Mouse (Mus musculus): ENCODE results near the gene Ccdc149. TPM values are rescaled to one million over a fixed set of nuclear protein-coding genes. Genes with fewer than 3 reads are reported as not detected.

The Ccdc149 gene
- polyA plus RNA-seq, 1 experiment from 2014 or later = 7.0 TPM

GRCm38 (mm10) chr5:52366661-52367060 lies 104.7 kb downstream of the Ccdc149 start:
- Histone ChIP-seq H3K9ac (no peak overlapping the region), H3K36me3 (ENCODE audit: poor library complexity, severe bottlenecking) (no peaks in the 10 kb centered on the region), H3K27ac (no peak overlapping the region), H3K27me3 (no peaks in the 10 kb centered on the region), H3K9me3 (replicated peaks) (no peaks in the 10 kb centered on the region), H3K4me2 (no peak overlapping the region), H3K4me3 (no peak overlapping the region), H3K4me1 (no peaks in the 10 kb centered on the region)
- no peak for ATAC-seq
- 71% methylated on average over 2 of the region's 2 CpGs for WGBS

- no peaks in the 10 kb centered on the region for H3K27me3 ChIP-seq
- ATAC-seq = no peak
- H3K4me2 ChIP-seq = no peak overlapping the region
- no peaks in the 10 kb centered on the region for H3K4me1 ChIP-seq
- no peaks in the 10 kb centered on the region for H3K9me3 ChIP-seq (replicated peaks)
- H3K27ac ChIP-seq = no peak overlapping the region
- H3K36me3 ChIP-seq (ENCODE audit: poor library complexity, severe bottlenecking) = no peaks in the 10 kb centered on the region
- no peak overlapping the region for H3K4me3 ChIP-seq
- H3K9ac ChIP-seq = no peak overlapping the region
- 97% methylated on average over 5 of the region's 5 CpGs for WGBS
These were observed 105.4 kb downstream of the Ccdc149 start for GRCm38 (mm10) chr5:52365930-52366329.

- WGBS = 86% methylated on average over 5 of the region's 5 CpGs
- H3K4me1 ChIP-seq = peaks cover 4% of the 10 kb centered on the region; the same call in 1 of the 2 replicates
- H3K4me2 ChIP-seq = no peak overlapping the region
- H3K27ac ChIP-seq = no peak overlapping the region
- H3K9me3 ChIP-seq (replicated peaks) = no peaks in the 10 kb centered on the region
- H3K9ac ChIP-seq = no peak overlapping the region
- H3K4me3 ChIP-seq = no peak overlapping the region
- H3K36me3 ChIP-seq (ENCODE audit: poor library complexity, severe bottlenecking) = no peaks in the 10 kb centered on the region
- no peaks in the 10 kb centered on the region for H3K27me3 ChIP-seq
- ATAC-seq = no peak
These were observed 106.8 kb downstream of the Ccdc149 start for GRCm38 (mm10) chr5:52364521-52364920.

GRCm38 (mm10) chr5:52363468-52364150 lies 107.7 kb downstream of the Ccdc149 start, which contains the start of gene Sod3:
Gene Sod3, plus strand, starts transcription at chr5:52363791.
- no peaks in the 10 kb centered on the region for H3K27me3 ChIP-seq
- 22% methylated on average over 11 of the region's 11 CpGs for WGBS
- no peak within 1 kb of the TSS for H3K27ac ChIP-seq
- no peak within 1 kb of the TSS for H3K9ac ChIP-seq
- H3K4me1 ChIP-seq = peaks cover 4% of the 10 kb centered on the region; the same call in 1 of the 2 replicates
- no peak within 1 kb of the TSS for H3K4me2 ChIP-seq
- no peak for ATAC-seq
- H3K4me3 ChIP-seq = no peak within 1 kb of the TSS
- H3K9me3 ChIP-seq (replicated peaks) = no peaks in the 10 kb centered on the region
- no peaks in the 10 kb centered on the region for H3K36me3 ChIP-seq (ENCODE audit: poor library complexity, severe bottlenecking)

- Histone ChIP-seq H3K27me3 (no peaks in the 10 kb centered on the region), H3K9me3 (replicated peaks) (no peaks in the 10 kb centered on the region), H3K4me3 (no peak overlapping the region), H3K4me1 (peaks cover 4% of the 10 kb centered on the region; the same call in 1 of the 2 replicates), H3K36me3 (ENCODE audit: poor library complexity, severe bottlenecking) (no peaks in the 10 kb centered on the region), H3K9ac (no peak overlapping the region), H3K4me2 (no peak overlapping the region), H3K27ac (no peak overlapping the region)
- 71% methylated on average over 6 of the region's 6 CpGs for WGBS
- no peak for ATAC-seq
These were observed 108.4 kb downstream of the Ccdc149 start for GRCm38 (mm10) chr5:52362776-52363467.

GRCm38 (mm10) chr5:52360286-52361049 lies 110.9 kb downstream of the Ccdc149 start:
- WGBS = 73% methylated on average over 21 of the region's 21 CpGs
- Histone ChIP-seq H3K4me2 (no peak overlapping the region), H3K9me3 (replicated peaks) (no peaks in the 10 kb centered on the region), H3K27ac (no peak overlapping the region), H3K27me3 (no peaks in the 10 kb centered on the region), H3K4me3 (no peak overlapping the region), H3K36me3 (ENCODE audit: poor library complexity, severe bottlenecking) (no peaks in the 10 kb centered on the region), H3K4me1 (peaks cover 4% of the 10 kb centered on the region; the same call in 1 of the 2 replicates), H3K9ac (no peak overlapping the region)
- no peak for ATAC-seq

- Histone ChIP-seq H3K27ac (no peak overlapping the region), H3K4me2 (no peak overlapping the region), H3K4me1 (peaks cover 4% of the 10 kb centered on the region; the same call in 1 of the 2 replicates), H3K36me3 (ENCODE audit: poor library complexity, severe bottlenecking) (no peaks in the 10 kb centered on the region), H3K9me3 (replicated peaks) (no peaks in the 10 kb centered on the region), H3K4me3 (no peak overlapping the region), H3K27me3 (no peaks in the 10 kb centered on the region), H3K9ac (no peak overlapping the region)
- 91% methylated on average over 6 of the region's 6 CpGs for WGBS
- no peak for ATAC-seq
These were observed 113.2 kb downstream of the Ccdc149 start for GRCm38 (mm10) chr5:52358120-52358519.

- Histone ChIP-seq H3K27me3 (no peaks in the 10 kb centered on the region), H3K4me2 (no peak overlapping the region), H3K4me3 (no peak overlapping the region), H3K36me3 (ENCODE audit: poor library complexity, severe bottlenecking) (no peaks in the 10 kb centered on the region), H3K27ac (no peak overlapping the region), H3K9ac (no peak overlapping the region), H3K4me1 (peaks cover 4% of the 10 kb centered on the region; the same call in 1 of the 2 replicates), H3K9me3 (replicated peaks) (no peaks in the 10 kb centered on the region)
- no peak for ATAC-seq
- 63% methylated on average over 9 of the region's 9 CpGs for WGBS
These were observed 114.1 kb downstream of the Ccdc149 start for GRCm38 (mm10) chr5:52357175-52357754.

GRCm38 (mm10) chr5:52355612-52356011 lies 115.7 kb downstream of the Ccdc149 start:
- Histone ChIP-seq H3K9me3 (replicated peaks) (no peaks in the 10 kb centered on the region), H3K4me3 (no peak overlapping the region), H3K4me2 (no peak overlapping the region), H3K27me3 (no peaks in the 10 kb centered on the region), H3K27ac (no peak overlapping the region), H3K9ac (no peak overlapping the region), H3K4me1 (peaks cover 4% of the 10 kb centered on the region; the same call in 1 of the 2 replicates), H3K36me3 (ENCODE audit: poor library complexity, severe bottlenecking) (no peaks in the 10 kb centered on the region)
- 90% methylated on average over 7 of the region's 7 CpGs for WGBS
- ATAC-seq = no peak

GRCm38 (mm10) chr5:52354441-52354840 lies 116.9 kb downstream of the Ccdc149 start:
- Histone ChIP-seq H3K27me3 (no peaks in the 10 kb centered on the region), H3K36me3 (ENCODE audit: poor library complexity, severe bottlenecking) (no peaks in the 10 kb centered on the region), H3K4me1 (no peaks in the 10 kb centered on the region), H3K9me3 (replicated peaks) (no peaks in the 10 kb centered on the region), H3K27ac (no peak overlapping the region), H3K4me3 (no peak overlapping the region), H3K9ac (no peak overlapping the region), H3K4me2 (no peak overlapping the region)
- no peak for ATAC-seq
- WGBS = 84% methylated on average over 4 of the region's 4 CpGs

GRCm38 (mm10) chr5:52352730-52353129 lies 118.6 kb downstream of the Ccdc149 start:
- ATAC-seq = no peak
- no peaks in the 10 kb centered on the region for H3K9me3 ChIP-seq (replicated peaks)
- H3K36me3 ChIP-seq (ENCODE audit: poor library complexity, severe bottlenecking) = no peaks in the 10 kb centered on the region
- 72% methylated on average over 5 of the region's 5 CpGs for WGBS
- H3K4me1 ChIP-seq = no peaks in the 10 kb centered on the region
- no peak overlapping the region for H3K4me3 ChIP-seq
- H3K9ac ChIP-seq = no peak overlapping the region
- no peak overlapping the region for H3K27ac ChIP-seq
- no peaks in the 10 kb centered on the region for H3K27me3 ChIP-seq
- H3K4me2 ChIP-seq = no peak overlapping the region

- ATAC-seq = no peak
- Histone ChIP-seq H3K9ac (no peak overlapping the region), H3K9me3 (replicated peaks) (no peaks in the 10 kb centered on the region), H3K27ac (no peak overlapping the region), H3K4me3 (no peak overlapping the region), H3K4me1 (no peaks in the 10 kb centered on the region), H3K4me2 (no peak overlapping the region), H3K27me3 (no peaks in the 10 kb centered on the region), H3K36me3 (ENCODE audit: poor library complexity, severe bottlenecking) (no peaks in the 10 kb centered on the region)
- WGBS = 94% methylated on average over 2 of the region's 2 CpGs
These were observed 119.8 kb downstream of the Ccdc149 start for GRCm38 (mm10) chr5:52351561-52351960.

Data from forebrain, embryonic 13.5 days (tissue).